Mouse (Mus musculus): Measurements from ENCODE around the gene Ano7. TPM values are rescaled to one million over a fixed set of nuclear protein-coding genes. Genes with fewer than 3 reads are reported as not detected.
"Not testable (repeated sequence)": the region's sequence is repeated elsewhere in the genome, so short reads cannot be mapped to it uniquely, and the experiment has no call there.

Ano7 gene
- polyA plus RNA-seq, 1 experiment from 2014 or later = 0.14 TPM

DNA sequence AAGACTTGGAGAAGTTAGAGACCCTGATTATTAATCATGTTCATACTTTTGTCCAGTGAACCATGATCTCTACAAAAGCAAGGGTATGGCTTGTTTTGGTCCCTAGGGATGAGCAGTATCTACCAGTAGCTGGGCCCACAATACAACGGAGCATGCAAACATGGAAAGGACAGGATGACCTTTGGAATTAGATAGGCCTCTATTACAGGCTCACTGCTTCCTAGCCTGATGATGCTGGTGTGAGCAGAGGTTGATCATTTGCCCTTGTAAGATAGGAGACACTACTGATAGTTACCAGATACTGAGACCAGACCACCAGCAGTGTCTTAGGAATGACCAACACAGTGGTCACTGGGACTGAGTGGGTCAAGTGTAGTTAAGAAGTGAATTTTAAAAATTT lies 65.6 kb downstream of the Ano7 start:
- Histone ChIP-seq H3K9ac (ENCODE audit: low read length) (no peak overlapping the region), H3K4me1 (replicated peaks; ENCODE audit: control insufficient read depth, insufficient read depth, low read length) (peaks cover 11% of the 10 kb centered on the region), H3K9me3 (ENCODE audit: control insufficient read depth, low read length) (no peaks in the 10 kb centered on the region), H3K4me2 (ENCODE audit: low read depth, low read length) (no peak overlapping the region), H3K27ac (ENCODE audit: low read length) (no peak overlapping the region), H3K4me3 (ENCODE audit: low read length) (no peak overlapping the region), H3K27me3 (ENCODE audit: control insufficient read depth, insufficient read depth, low read depth, low read length) (no peaks in the 10 kb centered on the region), H3K36me3 (ENCODE audit: control insufficient read depth, insufficient read depth, low read length) (peaks cover 40% of the 10 kb centered on the region)
- no peak for ATAC-seq (ENCODE audit: low read depth)
- 90% methylated on average over 1 of the region's 1 CpGs for WGBS

DNA sequence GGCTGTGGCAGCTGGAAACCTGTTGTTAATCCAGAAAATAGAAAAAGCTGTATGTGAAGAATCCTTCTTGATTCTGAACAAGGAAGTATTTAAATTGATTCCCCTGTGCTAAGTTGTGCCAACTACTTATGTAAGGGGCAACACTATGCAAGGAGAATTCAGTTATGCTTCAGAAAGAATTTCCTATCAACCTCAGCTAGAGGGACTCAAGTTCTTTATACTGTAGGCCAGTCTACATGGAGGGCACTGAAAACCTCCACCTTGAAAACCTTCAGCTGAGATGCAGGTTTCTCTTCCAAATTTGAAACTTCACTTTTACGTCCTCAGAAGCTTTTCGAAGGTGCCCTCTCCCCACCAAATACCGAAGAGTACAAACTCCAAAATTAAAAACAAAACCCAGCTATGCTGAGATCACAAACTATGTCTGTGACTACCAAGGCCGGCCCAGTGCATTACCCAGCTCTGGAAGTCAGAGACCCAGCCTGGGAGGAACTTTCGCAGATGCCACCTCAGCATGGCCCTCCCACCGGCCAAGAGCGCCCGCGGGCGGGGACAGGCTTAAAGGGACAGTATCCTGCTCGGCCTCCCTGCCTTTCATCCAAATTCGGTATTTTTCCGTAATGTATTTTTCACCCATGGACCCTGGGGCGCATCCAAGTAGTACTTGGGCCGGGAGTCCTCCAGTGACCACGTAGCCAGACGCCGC lies 70.8 kb downstream of the Ano7 start:
- peaks cover 16% of the 10 kb centered on the region for H3K36me3 ChIP-seq (ENCODE audit: control insufficient read depth, insufficient read depth, low read length)
- H3K9ac ChIP-seq (ENCODE audit: low read length) = peak overlapping the region; percentile 91
- peak; percentile 91 for ATAC-seq (ENCODE audit: low read depth)
- no peaks in the 10 kb centered on the region for H3K9me3 ChIP-seq (ENCODE audit: control insufficient read depth, low read length)
- peak overlapping the region; percentile 91 for H3K4me3 ChIP-seq (ENCODE audit: low read length)
- H3K4me2 ChIP-seq (ENCODE audit: low read depth, low read length) = peak overlapping the region; percentile 58
- no peaks in the 10 kb centered on the region for H3K27me3 ChIP-seq (ENCODE audit: control insufficient read depth, insufficient read depth, low read depth, low read length)
- H3K4me1 ChIP-seq (replicated peaks; ENCODE audit: control insufficient read depth, insufficient read depth, low read length) = peaks cover 11% of the 10 kb centered on the region
- peak overlapping the region; percentile 96 for H3K27ac ChIP-seq (ENCODE audit: low read length)
- WGBS = 2% methylated on average over 18 of the region's 18 CpGs

GRCm38 (mm10) chr1:93445111-93445821 lies 71.5 kb downstream of the Ano7 start:
- H3K9ac ChIP-seq (ENCODE audit: low read length) = peak overlapping the region; percentile 91
- H3K27me3 ChIP-seq (ENCODE audit: control insufficient read depth, insufficient read depth, low read depth, low read length) = no peaks in the 10 kb centered on the region
- H3K4me2 ChIP-seq (ENCODE audit: low read depth, low read length) = peak overlapping the region; percentile 58
- ATAC-seq (ENCODE audit: low read depth) = peak; percentile 95
- H3K9me3 ChIP-seq (ENCODE audit: control insufficient read depth, low read length) = no peaks in the 10 kb centered on the region
- H3K27ac ChIP-seq (ENCODE audit: low read length) = peak overlapping the region; percentile 96
- H3K4me1 ChIP-seq (replicated peaks; ENCODE audit: control insufficient read depth, insufficient read depth, low read length) = peaks cover 11% of the 10 kb centered on the region
- under 1% methylated on average over 62 of the region's 84 CpGs for WGBS
- H3K4me3 ChIP-seq (ENCODE audit: low read length) = peak overlapping the region; percentile 91
- peaks cover 13% of the 10 kb centered on the region for H3K36me3 ChIP-seq (ENCODE audit: control insufficient read depth, insufficient read depth, low read length)

DNA sequence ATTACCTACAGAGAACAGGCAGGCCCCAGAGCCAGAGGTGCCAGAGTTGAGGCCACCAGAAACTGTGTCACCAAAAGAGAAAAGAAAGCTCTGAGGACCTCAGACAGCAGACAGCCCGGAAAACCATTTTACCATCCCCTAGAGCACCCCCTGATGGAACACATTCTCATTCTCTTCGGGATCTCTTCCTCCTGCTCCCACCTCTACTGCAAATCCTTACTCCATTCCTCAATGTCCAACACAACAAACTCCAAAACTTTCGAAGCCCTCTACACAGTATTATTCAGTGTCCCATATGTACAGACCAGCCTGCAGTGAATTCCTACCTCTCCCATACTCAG lies 72.1 kb downstream of the Ano7 start:
- ATAC-seq (ENCODE audit: low read depth) = peak; percentile 34

GRCm38 (mm10) chr1:93450118-93450517 lies 76.4 kb downstream of the Ano7 start:
- not testable (repeated sequence) for H3K4me3 ChIP-seq (ENCODE audit: low read length); H3K27ac ChIP-seq (ENCODE audit: low read length); H3K4me1 ChIP-seq (replicated peaks; ENCODE audit: control insufficient read depth, insufficient read depth, low read length); ATAC-seq (ENCODE audit: low read depth); H3K4me2 ChIP-seq (ENCODE audit: low read depth, low read length); H3K36me3 ChIP-seq (ENCODE audit: control insufficient read depth, insufficient read depth, low read length); H3K27me3 ChIP-seq (ENCODE audit: control insufficient read depth, insufficient read depth, low read depth, low read length); H3K9me3 ChIP-seq (ENCODE audit: control insufficient read depth, low read length); H3K9ac ChIP-seq (ENCODE audit: low read length)
- WGBS = 83% methylated on average over 5 of the region's 5 CpGs

More for the DNA sequence above, 72.1 kb downstream of the Ano7 start:
- Histone ChIP-seq H3K4me2 (ENCODE audit: low read depth, low read length) (peak overlapping the region; percentile 58), H3K4me3 (ENCODE audit: low read length) (peak overlapping the region; percentile 91), H3K27ac (ENCODE audit: low read length) (peak overlapping the region; percentile 96), H3K9ac (ENCODE audit: low read length) (peak overlapping the region; percentile 91), H3K27me3 (ENCODE audit: control insufficient read depth, insufficient read depth, low read depth, low read length) (no peaks in the 10 kb centered on the region), H3K9me3 (ENCODE audit: control insufficient read depth, low read length) (no peaks in the 10 kb centered on the region), H3K4me1 (replicated peaks; ENCODE audit: control insufficient read depth, insufficient read depth, low read length) (peaks cover 11% of the 10 kb centered on the region), H3K36me3 (ENCODE audit: control insufficient read depth, insufficient read depth, low read length) (peaks cover 8% of the 10 kb centered on the region)
- 9% methylated on average over 3 of the region's 3 CpGs for WGBS

DNA sequence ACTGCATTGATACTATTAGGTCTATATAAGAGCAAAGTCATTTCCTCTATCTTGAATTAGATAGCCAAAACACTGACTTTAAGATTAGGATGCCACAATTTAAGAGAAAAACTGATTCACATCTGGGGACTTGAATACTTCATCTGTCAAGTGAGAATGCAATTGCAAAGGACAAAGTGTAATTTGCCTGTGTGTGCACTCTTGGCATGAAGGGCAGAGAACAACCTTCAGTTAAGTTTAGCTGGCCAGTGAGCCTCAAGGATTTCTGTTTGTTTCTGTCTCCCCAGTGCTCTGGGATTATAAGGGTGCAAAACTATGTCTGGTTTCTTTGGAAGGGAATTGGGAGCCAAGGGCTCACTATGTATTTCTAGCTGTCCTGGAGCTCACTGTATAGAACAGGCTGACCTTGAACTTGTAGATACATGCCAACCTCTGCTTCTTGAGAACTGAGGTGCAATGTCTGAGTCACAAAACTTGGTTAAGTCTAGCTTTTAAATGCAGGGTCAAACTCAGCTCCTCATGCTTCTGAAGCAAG lies 80.1 kb downstream of the Ano7 start:
- no peaks in the 10 kb centered on the region for H3K27me3 ChIP-seq (ENCODE audit: control insufficient read depth, insufficient read depth, low read depth, low read length)
- no peaks in the 10 kb centered on the region for H3K36me3 ChIP-seq (ENCODE audit: control insufficient read depth, insufficient read depth, low read length)
- H3K9ac ChIP-seq (ENCODE audit: low read length) = no peak overlapping the region
- H3K9me3 ChIP-seq (ENCODE audit: control insufficient read depth, low read length) = no peaks in the 10 kb centered on the region
- no peak overlapping the region for H3K4me3 ChIP-seq (ENCODE audit: low read length)
- H3K4me1 ChIP-seq (replicated peaks; ENCODE audit: control insufficient read depth, insufficient read depth, low read length) = no peaks in the 10 kb centered on the region
- H3K27ac ChIP-seq (ENCODE audit: low read length) = no peak overlapping the region
- no peak overlapping the region for H3K4me2 ChIP-seq (ENCODE audit: low read depth, low read length)
- ATAC-seq (ENCODE audit: low read depth) = no peak

Small RNAs within 50 kb of the gene (microRNA-seq; reads per million reads assigned to microRNA genes)
- gene Mir6345 (not detected), gene Mir6902 (not detected)

Other genes starting within 250 kb of the Ano7 start
- 0.24 TPM in 1 of 2 replicates, not detected in the other for gene Agxt, start 238.7 kb upstream of the Ano7 start, polyA plus RNA-seq (2015; fragmentation: Nextera tagmentation; extraction: Ambion mirVana)
- 23.0 and 26.0 TPM in 2 replicates for gene 2310007B03Rik, start 213.0 kb upstream of the Ano7 start, polyA plus RNA-seq (2015; fragmentation: Nextera tagmentation; extraction: Ambion mirVana)
- gene Crocc2, start 205.2 kb upstream of the Ano7 start, polyA plus RNA-seq (2015; fragmentation: Nextera tagmentation; extraction: Ambion mirVana) = 4.9 and 5.1 TPM in 2 replicates
- 20.2 and 22.6 TPM in 2 replicates for gene Sned1, start 138.1 kb upstream of the Ano7 start, polyA plus RNA-seq (2015; fragmentation: Nextera tagmentation; extraction: Ambion mirVana)
- 34.2 and 36.4 TPM in 2 replicates for gene Mterf4, start 68.0 kb upstream of the Ano7 start, polyA plus RNA-seq (2015; fragmentation: Nextera tagmentation; extraction: Ambion mirVana)
- gene Ppp1r7, start 31.1 kb upstream of the Ano7 start, polyA plus RNA-seq (2015; fragmentation: Nextera tagmentation; extraction: Ambion mirVana) = 61.8 and 71.4 TPM in 2 replicates
- 14.7 and 15.2 TPM in 2 replicates for gene Pask, start 30.4 kb upstream of the Ano7 start, polyA plus RNA-seq (2015; fragmentation: Nextera tagmentation; extraction: Ambion mirVana)
- 160 and 172 TPM in 2 replicates for gene Hdlbp, start 104.9 kb downstream of the Ano7 start, polyA plus RNA-seq (2015; fragmentation: Nextera tagmentation; extraction: Ambion mirVana)
- gene Farp2, start 138.1 kb downstream of the Ano7 start, polyA plus RNA-seq (2015; fragmentation: Nextera tagmentation; extraction: Ambion mirVana) = 4.2 and 6.2 TPM in 2 replicates

Data from lung, embryonic 16.5 days (tissue).